Mouse (Mus musculus) induced T-regulatory cell, adult 2 months (primary cell): ENCODE data around the gene Zbtb9.

Experiments used
- DNase-seq: peaks from one replicate; pipeline ENCODE4 v3.0.0-alpha.2; 2012; ENCODE audit warnings: low read depth

Zbtb9 gene

GRCm38 (mm10) chr17:26947231-26948100 lies 25.5 kb upstream of the Zbtb9 start:
- no peak for DNase-seq

GRCm38 (mm10) chr17:26948316-26949050 lies 24.5 kb upstream of the Zbtb9 start:
- DNase-seq: peak; percentile 53

DNA sequence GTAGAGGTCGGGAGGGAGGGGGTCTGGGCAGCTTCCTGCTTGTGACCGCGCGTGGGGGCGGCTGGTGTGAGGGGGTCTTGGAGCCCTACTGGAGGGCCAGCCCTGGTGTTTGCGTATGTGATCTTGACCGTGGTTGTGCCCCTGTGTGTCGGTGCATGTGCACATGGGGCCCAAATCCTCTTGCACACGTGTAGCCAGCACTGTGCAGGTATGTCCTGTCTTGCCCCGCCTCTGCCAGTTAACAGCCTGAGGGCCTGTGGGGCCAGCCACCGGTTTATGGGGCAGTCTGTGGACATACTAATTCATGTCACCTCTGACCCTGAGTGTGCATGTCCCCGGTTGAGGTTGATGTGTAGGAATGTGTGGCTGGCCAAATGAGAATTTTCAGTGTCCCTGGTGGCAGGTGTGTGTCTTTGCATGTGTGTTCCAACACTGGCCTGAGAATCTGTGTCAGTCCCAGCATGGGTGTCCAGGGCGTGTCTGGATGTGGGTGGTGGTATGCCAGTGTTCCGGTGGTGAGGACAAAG lies 23.9 kb upstream of the Zbtb9 start:
- DNase-seq: peak; percentile 57

DNA sequence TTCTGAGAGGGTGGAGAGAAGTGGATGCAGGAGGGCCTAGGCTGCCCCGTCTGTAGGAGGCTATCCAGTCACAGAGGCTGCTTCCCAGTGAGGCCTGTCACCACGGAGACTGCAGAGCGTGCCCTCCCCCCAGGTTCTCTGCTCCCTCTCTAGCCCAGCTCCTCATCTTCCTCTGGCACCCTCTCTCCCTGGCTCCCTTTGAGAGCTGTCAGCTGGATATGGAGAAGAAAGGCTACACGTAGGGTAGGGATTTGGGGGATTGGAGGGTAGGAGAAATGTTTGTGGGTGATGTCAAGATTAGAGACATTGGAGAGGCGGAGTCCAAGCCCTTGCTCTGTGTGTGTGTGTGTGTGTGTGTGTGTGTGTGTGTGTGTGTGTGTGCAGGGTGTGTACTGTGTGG lies 23.1 kb upstream of the Zbtb9 start:
- no peak for DNase-seq

DNA sequence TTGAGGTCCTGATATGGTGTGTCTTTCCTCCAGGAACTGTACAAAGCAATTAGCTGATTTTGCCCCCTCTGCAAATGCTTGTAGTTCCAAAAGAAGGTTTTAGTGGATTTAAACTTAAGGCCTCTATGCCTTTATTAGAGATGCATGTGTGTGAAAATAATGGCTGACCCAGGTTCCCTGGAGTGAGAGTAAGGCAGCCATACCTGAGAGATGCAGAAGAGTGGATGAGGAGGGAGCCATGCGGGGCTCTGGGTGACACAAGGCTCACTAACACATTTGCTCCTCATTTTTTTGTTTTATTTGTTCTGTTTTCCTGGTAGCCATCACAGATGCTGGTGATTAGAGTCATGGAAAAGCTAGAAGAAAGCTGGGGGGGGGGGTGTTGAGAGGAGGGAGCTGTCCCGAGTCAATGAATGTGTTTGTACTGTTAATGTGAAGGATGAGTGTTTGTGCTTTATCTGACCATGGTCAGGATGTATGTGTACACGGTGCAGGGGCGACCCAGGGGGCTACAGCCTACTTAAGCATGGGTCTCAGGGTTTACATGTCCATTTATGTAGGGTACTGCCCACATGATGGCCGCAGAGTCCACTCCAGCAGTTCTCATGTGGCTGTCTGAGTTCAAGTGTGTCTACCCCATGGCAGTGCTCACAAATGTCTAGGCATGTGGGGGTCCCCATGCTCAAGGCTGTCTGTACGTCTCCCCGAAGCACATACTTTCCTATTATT lies 22.2 kb upstream of the Zbtb9 start:
- no peak for DNase-seq

- DNase-seq: peak; percentile 80
Observed at GRCm38 (mm10) chr17:26951406-26951805, 21.6 kb upstream of the Zbtb9 start.

- DNase-seq: no peak
Observed at GRCm38 (mm10) chr17:26951952-26952877, 20.8 kb upstream of the Zbtb9 start.

DNA sequence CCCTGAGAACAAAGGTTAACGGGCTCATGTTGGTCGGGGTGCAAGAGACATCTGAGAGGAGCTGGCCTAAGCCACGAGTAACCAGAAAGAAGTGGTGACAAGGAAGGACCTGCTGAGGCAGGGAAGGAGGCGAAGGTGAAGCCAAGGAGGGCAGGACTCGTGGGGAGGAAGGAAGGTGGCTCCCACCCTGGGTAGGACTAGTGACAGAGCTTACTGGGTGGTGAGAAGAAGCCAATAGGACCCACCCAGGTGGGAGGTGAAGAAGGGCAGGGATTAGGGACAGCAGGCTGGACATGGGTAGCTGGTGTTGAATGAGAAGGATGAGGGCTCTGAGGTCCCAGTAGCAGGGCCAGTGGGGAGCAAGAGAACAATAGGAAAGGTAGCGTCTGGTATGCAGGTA lies 19.8 kb upstream of the Zbtb9 start:
- no peak for DNase-seq

DNA sequence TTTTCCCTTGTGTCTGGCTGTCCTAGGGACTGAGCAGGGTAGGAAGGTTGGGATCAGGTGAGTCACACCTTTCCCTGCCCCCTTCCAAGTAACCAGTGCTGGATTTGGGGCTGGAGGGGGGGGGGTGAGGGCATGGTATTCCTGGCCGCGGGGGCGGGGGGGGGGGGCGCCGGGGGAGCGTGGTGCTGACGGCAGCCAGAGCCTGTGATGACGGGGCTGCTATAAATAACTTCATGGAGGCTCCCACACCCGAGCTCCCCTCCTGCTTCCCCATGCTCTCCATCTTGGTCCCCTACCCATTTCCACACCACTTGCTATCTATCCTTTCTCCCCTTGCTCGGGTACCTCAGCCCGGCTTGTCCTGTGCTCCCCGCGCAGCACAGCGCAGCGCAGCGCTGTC lies 19.2 kb upstream of the Zbtb9 start:
- DNase-seq: no peak

DNA sequence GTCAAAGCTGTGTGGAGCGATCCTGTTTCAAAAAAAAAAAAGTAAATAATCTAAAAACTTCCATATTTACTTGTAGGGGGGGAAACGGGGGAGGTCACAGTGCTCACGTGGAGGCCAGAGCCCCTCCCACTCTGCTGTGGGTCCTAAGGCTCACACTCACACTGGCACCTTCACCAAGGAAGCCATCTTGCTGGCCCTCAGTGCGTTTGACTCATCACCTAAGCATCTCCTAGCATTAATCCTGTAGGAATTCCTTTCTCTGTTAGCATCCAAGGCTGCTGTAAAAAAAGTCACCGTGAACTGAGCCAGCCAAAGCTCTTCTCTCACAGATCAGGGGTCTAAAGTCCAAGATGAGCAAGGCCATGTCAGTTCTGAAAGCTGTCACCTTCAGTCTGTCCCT lies 16.7 kb upstream of the Zbtb9 start:
- no peak for DNase-seq

- DNase-seq: no peak
Observed at GRCm38 (mm10) chr17:26956895-26957294, 16.1 kb upstream of the Zbtb9 start.

GRCm38 (mm10) chr17:26957872-26958271 lies 15.1 kb upstream of the Zbtb9 start:
- DNase-seq: no peak

DNA sequence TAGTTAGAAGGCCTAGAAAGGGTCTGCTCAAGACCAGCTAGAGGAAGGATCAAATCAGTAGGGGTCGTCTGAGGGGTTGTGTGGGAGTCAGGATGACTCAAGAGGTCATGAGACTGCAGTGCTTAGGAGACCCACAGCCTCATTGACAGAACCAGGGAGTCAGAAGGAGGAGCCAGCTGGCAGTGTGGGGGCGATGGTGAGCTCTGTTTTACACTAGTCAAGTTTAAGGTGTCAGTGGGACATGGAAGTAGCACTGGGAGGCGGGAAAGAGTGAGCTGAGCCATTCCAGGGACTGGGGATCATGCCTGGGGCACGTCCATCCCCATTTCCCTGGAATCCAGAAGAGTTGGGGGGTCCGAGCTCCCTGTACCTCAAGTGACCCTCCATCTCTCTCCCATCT lies 14.1 kb upstream of the Zbtb9 start:
- no peak for DNase-seq

GRCm38 (mm10) chr17:26959815-26960214 lies 13.2 kb upstream of the Zbtb9 start:
- DNase-seq: no peak

DNA sequence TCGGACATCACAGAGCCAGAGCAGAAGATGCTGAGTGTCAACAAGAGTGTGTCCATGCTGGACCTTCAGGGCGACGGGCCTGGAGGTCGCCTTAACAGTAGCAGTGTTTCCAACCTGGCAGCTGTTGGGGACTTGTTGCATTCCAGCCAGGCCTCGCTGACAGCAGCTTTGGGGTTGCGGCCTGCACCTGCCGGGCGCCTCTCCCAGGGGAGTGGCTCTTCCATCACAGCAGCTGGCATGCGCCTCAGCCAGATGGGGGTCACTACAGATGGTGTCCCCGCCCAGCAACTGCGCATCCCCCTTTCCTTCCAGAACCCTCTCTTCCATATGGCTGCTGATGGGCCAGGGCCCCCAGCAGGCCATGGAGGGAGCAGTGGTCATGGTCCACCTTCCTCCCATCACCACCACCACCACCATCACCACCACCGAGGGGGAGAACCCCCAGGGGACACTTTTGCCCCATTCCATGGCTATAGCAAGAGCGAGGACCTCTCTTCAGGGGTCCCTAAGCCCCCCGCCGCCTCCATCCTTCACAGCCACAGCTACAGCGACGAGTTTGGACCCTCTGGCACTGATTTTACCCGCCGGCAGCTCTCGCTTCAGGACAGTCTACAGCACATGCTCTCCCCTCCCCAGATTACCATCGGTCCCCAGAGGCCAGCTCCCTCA lies 11.3 kb upstream of the Zbtb9 start:
- DNase-seq: no peak

- no peak for DNase-seq
Observed at GRCm38 (mm10) chr17:26966993-26967392, 6.0 kb upstream of the Zbtb9 start.

DNA sequence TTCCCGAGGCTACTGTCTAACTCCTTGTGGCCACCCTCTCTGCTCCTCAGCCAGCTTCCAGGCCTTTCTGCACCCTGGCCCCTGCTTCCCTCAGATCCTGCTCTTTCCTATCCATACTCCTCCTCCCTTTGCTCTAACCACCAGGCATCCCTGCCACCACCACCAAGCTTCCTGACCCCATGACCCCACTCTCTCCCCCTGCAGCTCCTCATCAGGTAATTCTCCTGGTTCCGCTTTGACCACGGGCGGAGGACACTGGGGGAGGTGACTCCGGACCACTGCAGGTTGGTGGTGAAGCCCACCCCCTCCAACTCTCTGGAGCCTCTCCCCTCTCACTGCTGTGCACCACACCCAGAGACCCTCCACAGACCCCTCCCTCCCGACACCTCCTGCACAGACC lies 5.5 kb upstream of the Zbtb9 start:
- DNase-seq: no peak

DNA sequence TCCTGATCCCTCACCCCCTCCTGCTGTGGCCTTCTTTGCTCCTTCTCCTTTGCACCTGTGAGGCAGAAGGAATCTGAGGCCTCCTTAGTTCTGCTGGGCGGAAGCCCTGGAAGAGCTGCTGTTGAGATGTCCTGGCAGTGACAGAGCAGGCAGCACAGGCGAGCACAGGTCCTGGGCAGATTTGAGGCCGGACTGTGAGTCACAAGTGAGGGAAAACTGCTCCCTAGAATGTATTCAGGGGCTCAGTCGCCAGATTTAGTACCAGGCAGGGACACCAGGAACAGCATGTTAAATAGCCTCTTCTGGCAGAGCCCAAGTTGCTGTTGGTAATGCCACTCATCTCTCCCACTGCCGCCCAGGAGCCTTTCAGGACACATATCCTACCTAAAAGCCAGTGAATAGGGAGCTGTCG lies 4.8 kb upstream of the Zbtb9 start:
- no peak for DNase-seq

- no peak for DNase-seq
Observed at GRCm38 (mm10) chr17:26969257-26969656, 3.7 kb upstream of the Zbtb9 start.

DNA sequence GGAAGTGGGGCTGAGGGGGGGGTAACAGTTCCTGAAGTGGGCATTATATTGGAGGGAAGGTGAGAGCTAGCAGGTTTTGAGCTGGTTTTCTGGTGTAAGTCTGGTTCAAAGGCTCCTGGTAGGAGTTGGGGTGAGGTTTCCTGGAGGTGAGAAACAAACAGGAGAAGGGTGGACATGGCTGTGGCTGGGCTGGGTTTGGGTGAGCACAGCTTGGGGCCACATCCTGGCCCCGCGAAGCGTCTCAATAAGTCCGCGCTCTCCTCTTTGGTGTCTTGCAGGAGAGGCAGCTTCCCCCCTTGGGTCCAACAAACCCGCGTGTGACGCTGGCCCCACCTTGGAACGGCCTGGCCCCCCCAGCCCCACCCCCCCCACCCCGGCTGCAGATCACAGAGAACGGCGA lies 2.7 kb upstream of the Zbtb9 start:
- no peak for DNase-seq
